Mouse (Mus musculus): ENCODE measurements around the gene Ccdc27. TPM values are rescaled to one million over a fixed set of nuclear protein-coding genes. Genes with fewer than 3 reads are reported as not detected.

Ccdc27 gene
- total RNA-seq, 1 experiment = not detected

- TF ChIP-seq MAFK (IDR thresholded peaks at IDR 0.05; ENCODE audit: insufficient read depth, low read depth, low read length) (no peak), HCFC1 (IDR thresholded peaks at IDR 0.05; ENCODE audit: borderline replicate concordance, insufficient read depth, low read length) (0 out of 2 replicates have a peak, but pooled peaks have one; percentile 11)
- peak; percentile 20 for DNase-seq (ENCODE audit: low read depth, low spot score)
- Histone ChIP-seq H3K27ac (ENCODE audit: insufficient read depth, low read depth, low read length, poor library complexity, severe bottlenecking) (peak overlapping the region; percentile 11), H3K9ac (ENCODE audit: insufficient read depth, low read depth, low read length, poor library complexity, severe bottlenecking) (peak overlapping the region; percentile 95), H3K9me3 (ENCODE audit: control insufficient read depth, insufficient read depth, low read depth, low read length) (no peaks in the 10 kb centered on the region), H3K4me3 (ENCODE audit: insufficient read depth in 1 of 2, low read depth in 1 of 2, low read length in 2 of 2, poor library complexity in 1 of 2, severe bottlenecking in 1 of 2) (peak overlapping the region; percentile 82 to 99), H3K4me1 (ENCODE audit: control insufficient read depth in 2 of 2, insufficient read depth in 2 of 2, low read length in 2 of 2, poor library complexity in 1 of 2) (peaks cover 5 to 14% of the 10 kb centered on the region in 2 experiments; a peak in 2 of 4 replicates), H3K36me3 (ENCODE audit: control insufficient read depth, insufficient read depth, low read length, poor library complexity, severe bottlenecking) (peaks cover 27% of the 10 kb centered on the region)
- in situ Hi-C loops (cut with MboI; ENCODE audit: low sequenced_read_pairs in 2 of 2, unreplicated experiment in 2 of 2) = no loop called here
Observed at GRCm38 (mm10) chr4:154012132-154012882, 30.2 kb downstream of the Ccdc27 start.

- TF ChIP-seq HCFC1 (IDR thresholded peaks at IDR 0.05; ENCODE audit: borderline replicate concordance, insufficient read depth, low read length) (peak; percentile 69; the same call in 1 of the 2 replicates), MAFK (IDR thresholded peaks at IDR 0.05; ENCODE audit: insufficient read depth, low read depth, low read length) (no peak), ZNF384 (IDR thresholded peaks at IDR 0.05; ENCODE audit: low read depth, low read length) (no peak), ZC3H11A (IDR thresholded peaks at IDR 0.05; ENCODE audit: borderline replicate concordance, low read depth, low read length) (no peak), CHD2 (IDR thresholded peaks at IDR 0.05; ENCODE audit: low read depth, low read length) (no peak)
- Histone ChIP-seq H3K36me3 (ENCODE audit: control insufficient read depth, insufficient read depth, low read length, poor library complexity, severe bottlenecking) (peaks cover 24% of the 10 kb centered on the region), H3K27ac (ENCODE audit: insufficient read depth, low read depth, low read length, poor library complexity, severe bottlenecking) (peak within 1 kb of the TSS; percentile 11), H3K9ac (ENCODE audit: insufficient read depth, low read depth, low read length, poor library complexity, severe bottlenecking) (peak within 1 kb of the TSS; percentile 95), H3K4me3 (ENCODE audit: insufficient read depth in 1 of 2, low read depth in 1 of 2, low read length in 2 of 2, poor library complexity in 1 of 2, severe bottlenecking in 1 of 2) (peak within 1 kb of the TSS; percentile 82 to 99), H3K4me1 (ENCODE audit: control insufficient read depth in 2 of 2, insufficient read depth in 2 of 2, low read length in 2 of 2, poor library complexity in 1 of 2) (peaks cover 5 to 14% of the 10 kb centered on the region in 2 experiments; a peak in 2 of 4 replicates), H3K9me3 (ENCODE audit: control insufficient read depth, insufficient read depth, low read depth, low read length) (no peaks in the 10 kb centered on the region)
- in situ Hi-C loops (cut with MboI; ENCODE audit: low sequenced_read_pairs in 2 of 2, unreplicated experiment in 2 of 2) = no loop called here
- DNase-seq (ENCODE audit: low read depth, low spot score) = peak; percentile 56
Observed at GRCm38 (mm10) chr4:154011646-154012089, 30.8 kb downstream of the Ccdc27 start, which contains the start of gene Lrrc47. TSS of gene Lrrc47 (plus strand) at chr4:154011731.

DNA sequence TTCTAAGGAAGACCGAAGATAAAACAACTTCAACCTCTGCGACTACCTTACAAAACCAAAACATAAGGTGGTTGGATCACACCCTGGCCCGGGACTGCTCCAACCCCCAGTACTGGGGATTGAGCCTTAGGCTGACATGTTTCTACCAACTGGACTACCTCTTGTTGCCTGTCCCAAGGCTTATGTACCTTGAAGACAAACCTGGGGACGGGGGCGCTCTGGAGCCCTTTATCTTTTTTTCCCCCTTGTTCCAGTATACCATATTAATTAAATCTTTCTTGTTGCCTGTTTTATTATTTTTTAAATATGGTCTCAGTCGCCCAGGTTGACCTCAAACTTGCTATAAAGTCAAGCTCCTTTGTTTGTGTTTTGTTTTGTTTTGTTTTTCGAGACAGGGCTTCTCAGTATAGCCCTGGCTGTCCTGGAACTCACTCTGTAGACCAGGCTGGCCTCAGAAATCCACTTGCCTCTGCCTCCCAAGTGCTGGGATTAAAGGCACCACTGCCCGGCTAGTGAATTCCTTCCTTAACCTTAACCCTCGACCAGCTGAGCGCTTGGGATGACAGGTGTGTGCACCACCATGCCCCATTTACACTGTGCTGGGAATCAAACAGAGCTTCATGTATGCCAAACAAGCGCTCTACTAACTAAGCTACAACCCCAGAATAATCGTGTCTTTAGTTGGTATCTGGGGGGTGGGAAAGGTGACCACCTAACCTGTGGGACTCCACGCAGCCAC, 31.4 kb downstream of the Ccdc27 start:
- no peaks in the 10 kb centered on the region for H3K9me3 ChIP-seq (ENCODE audit: control insufficient read depth, insufficient read depth, low read depth, low read length)
- in situ Hi-C loops (cut with MboI; ENCODE audit: low sequenced_read_pairs in 2 of 2, unreplicated experiment in 2 of 2) = no loop called here
- H3K9ac ChIP-seq (ENCODE audit: insufficient read depth, low read depth, low read length, poor library complexity, severe bottlenecking) = peak overlapping the region; percentile 88
- H3K36me3 ChIP-seq (ENCODE audit: control insufficient read depth, insufficient read depth, low read length, poor library complexity, severe bottlenecking) = peaks cover 26% of the 10 kb centered on the region
- no peak for TF ChIP-seq ZC3H11A (IDR thresholded peaks at IDR 0.05; ENCODE audit: borderline replicate concordance, low read depth, low read length)
- TF ChIP-seq HCFC1 (IDR thresholded peaks at IDR 0.05; ENCODE audit: borderline replicate concordance, insufficient read depth, low read length) = no peak
- no peak for TF ChIP-seq ZNF384 (IDR thresholded peaks at IDR 0.05; ENCODE audit: low read depth, low read length)
- TF ChIP-seq MAFK (IDR thresholded peaks at IDR 0.05; ENCODE audit: insufficient read depth, low read depth, low read length) = no peak
- TF ChIP-seq CHD2 (IDR thresholded peaks at IDR 0.05; ENCODE audit: low read depth, low read length) = no peak
- peaks cover 5 to 14% of the 10 kb centered on the region in 2 experiments; a peak in 2 of 4 replicates for H3K4me1 ChIP-seq (ENCODE audit: control insufficient read depth in 2 of 2, insufficient read depth in 2 of 2, low read length in 2 of 2, poor library complexity in 1 of 2)
- H3K4me3 ChIP-seq (ENCODE audit: insufficient read depth in 1 of 2, low read depth in 1 of 2, low read length in 2 of 2, poor library complexity in 1 of 2, severe bottlenecking in 1 of 2) = peak overlapping the region; percentile 82 to 99
- H3K27ac ChIP-seq (ENCODE audit: insufficient read depth, low read depth, low read length, poor library complexity, severe bottlenecking) = no peak overlapping the region
- DNase-seq (ENCODE audit: low read depth, low spot score) = no peak

- Histone ChIP-seq H3K36me3 (ENCODE audit: control insufficient read depth, insufficient read depth, low read length, poor library complexity, severe bottlenecking) (peaks cover 19% of the 10 kb centered on the region), H3K9me3 (ENCODE audit: control insufficient read depth, insufficient read depth, low read depth, low read length) (no peaks in the 10 kb centered on the region), H3K9ac (ENCODE audit: insufficient read depth, low read depth, low read length, poor library complexity, severe bottlenecking) (no peak overlapping the region), H3K27ac (ENCODE audit: insufficient read depth, low read depth, low read length, poor library complexity, severe bottlenecking) (no peak overlapping the region), H3K4me3 (ENCODE audit: insufficient read depth in 1 of 2, low read depth in 1 of 2, low read length in 2 of 2, poor library complexity in 1 of 2, severe bottlenecking in 1 of 2) (no peak overlapping the region), H3K4me1 (ENCODE audit: control insufficient read depth in 2 of 2, insufficient read depth in 2 of 2, low read length in 2 of 2, poor library complexity in 1 of 2) (peaks cover 0 to 2% of the 10 kb centered on the region in 2 experiments; a peak in 1 of 4 replicates)
- no peak for DNase-seq (ENCODE audit: low read depth, low spot score)
- TF ChIP-seq MAFK (IDR thresholded peaks at IDR 0.05; ENCODE audit: insufficient read depth, low read depth, low read length) = no peak
- TF ChIP-seq ZNF384 (IDR thresholded peaks at IDR 0.05; ENCODE audit: low read depth, low read length) = no peak
- no peak for TF ChIP-seq CHD2 (IDR thresholded peaks at IDR 0.05; ENCODE audit: low read depth, low read length)
- no peak for TF ChIP-seq HCFC1 (IDR thresholded peaks at IDR 0.05; ENCODE audit: borderline replicate concordance, insufficient read depth, low read length)
- in situ Hi-C loops (cut with MboI; ENCODE audit: low sequenced_read_pairs in 2 of 2, unreplicated experiment in 2 of 2) = no loop called here
Observed at GRCm38 (mm10) chr4:154007759-154008158, 34.7 kb downstream of the Ccdc27 start.

All from ES-E14 (cell line).